Mouse (Mus musculus) limb, embryonic 13.5 days (tissue): ENCODE measurements around the gene Ier5l. TPM values are rescaled to one million over a fixed set of nuclear protein-coding genes. Genes with fewer than 3 reads are reported as not detected.
A peak's percentile ranks its signal among the peaks of the same experiment; 100 is the strongest.

Experiments
- ATAC-seq: fragments of 200-750 bp; cut with Nextera tagmentation; 2 replicates; pipeline ENCODE4 v1.8.0; 2017; ENCODE audit warnings: low read depth, moderate number of reproducible peaks, moderate TSS enrichment; ENCODE audit not compliant: low FRiP score
- H3K27ac ChIP-seq: fragments of 300-500 bp; sonication (generic); 2 replicates; pipeline ENCODE4 v1.5.1; 2015; ENCODE audit warnings: inconsistent platforms, mild to moderate bottlenecking, moderate library complexity
- H3K27me3 ChIP-seq: fragments of 300-500 bp; sonication (generic); 2 replicates; pipeline ENCODE4 v1.6.1; 2015; ENCODE audit warnings: mild to moderate bottlenecking, inconsistent platforms
- H3K36me3 ChIP-seq: fragments of 300-500 bp; sonication (generic); 2 replicates; pipeline ENCODE4 v1.6.1; 2015; ENCODE audit warnings: inconsistent platforms, mild to moderate bottlenecking, moderate library complexity
- H3K4me1 ChIP-seq: fragments of 300-500 bp; sonication (generic); 2 replicates; pipeline ENCODE4 v1.6.1; 2015; ENCODE audit warnings: inconsistent platforms
- H3K4me2 ChIP-seq: fragments of 300-500 bp; sonication (generic); replicated peaks from 2 replicates; pipeline ENCODE4 v1.6.1; 2015; ENCODE audit warnings: inconsistent platforms, mild to moderate bottlenecking, moderate library complexity
- H3K4me3 ChIP-seq: fragments of 300-500 bp; sonication (generic); 2 replicates; pipeline ENCODE4 v1.5.1; 2015; ENCODE audit warnings: moderate library complexity, mild to moderate bottlenecking, inconsistent platforms
- H3K9ac ChIP-seq: fragments of 300-500 bp; sonication (generic); 2 replicates; pipeline ENCODE4 v1.6.1; 2015; ENCODE audit warnings: mild to moderate bottlenecking, inconsistent platforms
- H3K9me3 ChIP-seq: fragments of 300-500 bp; sonication (generic); 2 replicates; pipeline ENCODE4 v1.6.1; 2016; ENCODE audit warnings: inconsistent platforms
- WGBS: fragments of 180-500 bp; shearing (Covaris S2); methylation state at CpG from one replicate; pipeline ENCODE4 v1.1.7; 2015; 5-methylcytosine and 5-hydroxymethylcytosine counted together
- polyA plus RNA-seq: library from polyadenylated mRNA; unstranded; fragments of >200 nt; fragmentation: Nextera tagmentation; extraction: Ambion mirVana; gene quantifications from 2 replicates; pipeline ENCODE4 v1.2.1, GENCODE M21; 2015

Gene Ier5l
- polyA plus RNA-seq, 1 experiment from 2014 or later = 2.9 TPM

DNA sequence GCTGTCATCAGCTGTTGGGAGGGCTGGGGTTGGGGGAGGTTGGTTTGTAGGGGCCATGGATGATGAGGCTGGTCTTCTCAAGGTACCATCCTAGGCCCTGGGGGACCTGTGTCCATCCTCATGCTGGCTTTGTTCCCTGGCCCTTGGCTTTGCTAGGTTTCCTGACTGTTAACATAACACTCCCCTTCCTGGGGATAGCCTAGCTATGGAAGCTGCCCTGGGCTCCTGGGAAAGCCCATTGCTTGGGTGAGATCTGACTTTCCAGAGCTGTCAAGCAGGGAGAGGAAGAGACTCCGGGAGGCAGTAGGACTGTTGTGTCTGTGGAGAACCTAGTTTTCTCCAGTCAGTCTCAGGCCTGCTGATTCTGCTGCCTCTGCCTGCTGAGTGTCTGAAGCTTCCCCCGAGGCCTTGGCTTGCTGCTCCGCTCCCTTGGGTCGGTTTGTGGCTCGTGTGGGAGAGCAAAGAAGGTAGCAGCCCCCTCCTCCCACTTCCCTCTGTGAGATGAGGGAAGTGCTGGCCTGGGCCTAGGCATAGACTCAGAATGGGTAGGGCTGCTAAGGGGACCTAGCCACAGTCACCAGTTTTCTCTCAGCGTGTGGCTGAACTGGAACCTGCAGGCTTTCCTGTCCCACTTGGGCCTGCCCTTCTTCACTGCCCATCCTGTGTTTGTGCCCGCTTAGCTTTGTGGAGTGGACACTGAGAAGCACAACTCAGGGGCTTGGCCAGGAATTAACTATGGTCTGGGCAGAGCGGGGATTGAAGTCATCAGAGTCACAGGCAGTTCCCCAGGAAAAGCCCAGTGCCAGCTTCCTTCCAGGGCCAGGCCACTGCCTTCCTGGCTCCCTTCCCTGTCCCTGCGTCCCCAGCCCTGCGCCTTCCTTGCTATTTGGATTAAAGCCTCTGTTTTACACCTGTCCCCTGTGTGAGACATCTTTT lies 26.9 kb downstream of the Ier5l start:
- Histone ChIP-seq H3K4me3 (no peak overlapping the region), H3K27me3 (no peaks in the 10 kb centered on the region), H3K9ac (no peak overlapping the region), H3K4me1 (peaks cover 47% of the 10 kb centered on the region), H3K27ac (0 out of 2 replicates have a peak overlapping the region, but pooled peaks have one; percentile 15), H3K4me2 (no peak overlapping the region), H3K9me3 (peaks cover 7% of the 10 kb centered on the region), H3K36me3 (peaks cover 80% of the 10 kb centered on the region)
- no peak for ATAC-seq
- WGBS = 80% methylated on average over 10 of the region's 10 CpGs

DNA sequence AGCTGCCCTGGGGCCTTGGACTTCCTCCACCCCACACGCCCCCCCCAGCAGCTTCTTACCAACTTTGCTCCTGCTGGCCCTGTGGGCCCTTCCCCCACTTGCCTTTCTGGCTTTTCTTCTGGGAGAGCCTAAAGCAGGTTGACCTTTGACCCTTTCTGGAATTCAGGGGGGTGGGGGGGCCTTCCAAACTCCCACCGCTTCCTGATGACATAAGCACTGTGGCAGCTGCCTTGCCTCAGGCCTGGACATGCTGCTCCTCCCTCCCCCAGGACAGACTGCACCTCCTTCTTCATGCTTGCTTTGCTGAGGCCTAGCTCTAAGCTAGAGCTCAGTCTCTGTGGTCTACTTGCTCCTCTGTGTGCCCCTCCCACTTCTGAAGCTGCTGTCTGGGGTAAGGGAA lies 28.7 kb downstream of the Ier5l start:
- Histone ChIP-seq H3K4me2 (peak overlapping the region; percentile 4; the same call in 1 of the 2 replicates), H3K9me3 (peaks cover 4% of the 10 kb centered on the region), H3K27ac (peak overlapping the region; percentile 72), H3K4me3 (no peak overlapping the region), H3K4me1 (peaks cover 61% of the 10 kb centered on the region), H3K27me3 (no peaks in the 10 kb centered on the region), H3K36me3 (peaks cover 71% of the 10 kb centered on the region), H3K9ac (peak overlapping the region; percentile 54)
- ATAC-seq = no peak
- WGBS = 25% methylated on average over 2 of the region's 2 CpGs

DNA sequence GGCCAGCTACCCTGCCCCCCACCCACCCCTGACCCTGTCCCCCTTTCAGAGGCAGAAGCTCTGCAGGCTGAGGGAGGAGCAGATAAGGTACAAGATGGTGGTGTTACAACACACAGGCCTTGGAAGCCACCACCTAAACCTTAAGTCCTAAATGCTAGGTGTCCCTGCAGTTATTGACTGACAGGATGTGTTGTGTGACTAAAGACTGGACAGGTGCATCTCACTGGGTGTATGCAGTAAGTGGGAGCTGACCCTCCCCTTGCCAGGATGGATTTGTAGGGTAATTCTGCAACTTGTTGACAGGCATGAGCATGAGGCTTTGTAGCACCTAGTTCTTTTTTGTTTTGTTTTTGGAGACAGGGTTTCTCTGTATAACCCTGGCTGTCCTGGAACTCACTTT lies 29.6 kb downstream of the Ier5l start:
- H3K4me2 ChIP-seq = no peak overlapping the region
- H3K4me3 ChIP-seq = no peak overlapping the region
- peaks cover 69% of the 10 kb centered on the region for H3K4me1 ChIP-seq
- no peak overlapping the region for H3K9ac ChIP-seq
- H3K27ac ChIP-seq = peak overlapping the region; percentile 99; the same call in 1 of the 2 replicates
- H3K36me3 ChIP-seq = peaks cover 70% of the 10 kb centered on the region
- no peak for ATAC-seq
- H3K9me3 ChIP-seq = no peaks in the 10 kb centered on the region; the same call in 1 of the 2 replicates
- H3K27me3 ChIP-seq = no peaks in the 10 kb centered on the region

DNA sequence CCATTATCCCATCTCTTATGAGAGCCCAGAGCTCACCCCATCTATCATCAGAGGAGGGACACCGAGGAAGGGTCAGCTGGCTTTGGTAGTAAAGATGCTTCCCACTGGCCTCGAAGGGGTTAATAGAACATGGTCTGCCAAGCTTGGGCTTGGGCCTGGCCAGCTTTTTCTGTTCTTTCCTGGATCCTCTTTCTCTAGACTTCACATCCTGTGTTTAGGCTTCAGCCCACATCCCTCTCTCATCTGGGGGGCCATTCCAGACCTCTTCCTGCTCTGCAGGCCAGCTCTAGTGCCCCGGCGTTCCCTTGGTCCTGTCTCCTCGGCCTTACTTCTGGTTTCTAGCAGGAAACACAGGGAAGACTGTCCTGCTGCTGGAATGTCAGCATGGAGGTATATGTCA lies 30.0 kb downstream of the Ier5l start:
- Histone ChIP-seq H3K9me3 (no peaks in the 10 kb centered on the region; the same call in 1 of the 2 replicates), H3K4me1 (peaks cover 74% of the 10 kb centered on the region), H3K36me3 (peaks cover 70% of the 10 kb centered on the region), H3K4me3 (no peak overlapping the region), H3K27me3 (no peaks in the 10 kb centered on the region), H3K27ac (peak overlapping the region; percentile 99), H3K9ac (0 out of 2 replicates have a peak overlapping the region, but pooled peaks have one; percentile 1), H3K4me2 (no peak overlapping the region)
- 75% methylated on average over 5 of the region's 5 CpGs for WGBS
- no peak for ATAC-seq

DNA sequence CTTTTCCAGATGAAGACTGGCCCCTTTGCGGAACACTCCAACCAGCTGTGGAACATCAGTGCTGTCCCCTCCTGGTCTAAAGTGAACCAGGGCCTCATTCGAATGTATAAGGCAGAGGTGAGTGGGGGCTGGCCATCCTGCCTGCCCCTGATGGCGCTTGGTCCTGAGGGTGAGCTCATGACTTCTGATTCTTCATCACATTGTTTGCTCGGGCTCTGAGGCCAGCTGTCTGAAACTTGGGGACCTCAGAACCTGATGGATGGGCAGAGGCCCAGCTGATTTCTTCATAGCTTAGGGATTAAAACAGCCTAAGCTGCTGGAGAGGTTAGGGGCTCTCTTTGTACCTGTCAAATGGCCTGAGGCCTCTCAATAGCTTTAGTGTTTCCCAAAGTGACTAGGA lies 30.7 kb downstream of the Ier5l start:
- H3K9me3 ChIP-seq = no peaks in the 10 kb centered on the region
- H3K27ac ChIP-seq = peak overlapping the region; percentile 99
- peak overlapping the region; percentile 61 for H3K4me2 ChIP-seq
- no peaks in the 10 kb centered on the region for H3K27me3 ChIP-seq
- peaks cover 74% of the 10 kb centered on the region for H3K4me1 ChIP-seq
- H3K9ac ChIP-seq = peak overlapping the region; percentile 65
- 67% methylated on average over 4 of the region's 4 CpGs for WGBS
- H3K4me3 ChIP-seq = no peak overlapping the region
- peaks cover 72% of the 10 kb centered on the region for H3K36me3 ChIP-seq
- no peak for ATAC-seq

DNA sequence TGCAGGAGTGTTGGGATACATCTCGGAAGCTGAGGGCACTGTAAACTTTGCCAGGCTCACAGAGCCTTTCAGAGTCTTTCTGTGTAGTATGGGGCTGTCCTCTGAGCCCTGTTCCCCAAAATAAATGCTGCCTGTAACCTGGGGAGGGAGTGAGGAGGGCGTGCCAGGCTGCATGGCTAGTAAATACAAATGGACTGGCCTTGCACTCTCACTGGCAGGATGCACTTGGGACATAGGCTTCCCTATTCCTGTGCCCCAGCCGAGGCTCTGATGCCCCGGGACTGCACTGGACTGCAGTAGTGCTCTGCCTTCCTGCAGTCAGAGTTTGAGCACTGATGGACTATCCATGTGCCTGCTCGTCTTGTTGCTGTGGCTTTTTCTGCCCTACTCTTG lies 31.5 kb downstream of the Ier5l start:
- H3K27ac ChIP-seq = peak overlapping the region; percentile 99
- H3K36me3 ChIP-seq = peaks cover 72% of the 10 kb centered on the region
- peak overlapping the region; percentile 65 for H3K9ac ChIP-seq
- no peaks in the 10 kb centered on the region for H3K27me3 ChIP-seq
- ATAC-seq = no peak
- H3K4me1 ChIP-seq = peaks cover 74% of the 10 kb centered on the region
- peak overlapping the region; percentile 32 for H3K4me3 ChIP-seq
- peak overlapping the region; percentile 61 for H3K4me2 ChIP-seq
- no peaks in the 10 kb centered on the region for H3K9me3 ChIP-seq
- 39% methylated on average over 5 of the region's 5 CpGs for WGBS

DNA sequence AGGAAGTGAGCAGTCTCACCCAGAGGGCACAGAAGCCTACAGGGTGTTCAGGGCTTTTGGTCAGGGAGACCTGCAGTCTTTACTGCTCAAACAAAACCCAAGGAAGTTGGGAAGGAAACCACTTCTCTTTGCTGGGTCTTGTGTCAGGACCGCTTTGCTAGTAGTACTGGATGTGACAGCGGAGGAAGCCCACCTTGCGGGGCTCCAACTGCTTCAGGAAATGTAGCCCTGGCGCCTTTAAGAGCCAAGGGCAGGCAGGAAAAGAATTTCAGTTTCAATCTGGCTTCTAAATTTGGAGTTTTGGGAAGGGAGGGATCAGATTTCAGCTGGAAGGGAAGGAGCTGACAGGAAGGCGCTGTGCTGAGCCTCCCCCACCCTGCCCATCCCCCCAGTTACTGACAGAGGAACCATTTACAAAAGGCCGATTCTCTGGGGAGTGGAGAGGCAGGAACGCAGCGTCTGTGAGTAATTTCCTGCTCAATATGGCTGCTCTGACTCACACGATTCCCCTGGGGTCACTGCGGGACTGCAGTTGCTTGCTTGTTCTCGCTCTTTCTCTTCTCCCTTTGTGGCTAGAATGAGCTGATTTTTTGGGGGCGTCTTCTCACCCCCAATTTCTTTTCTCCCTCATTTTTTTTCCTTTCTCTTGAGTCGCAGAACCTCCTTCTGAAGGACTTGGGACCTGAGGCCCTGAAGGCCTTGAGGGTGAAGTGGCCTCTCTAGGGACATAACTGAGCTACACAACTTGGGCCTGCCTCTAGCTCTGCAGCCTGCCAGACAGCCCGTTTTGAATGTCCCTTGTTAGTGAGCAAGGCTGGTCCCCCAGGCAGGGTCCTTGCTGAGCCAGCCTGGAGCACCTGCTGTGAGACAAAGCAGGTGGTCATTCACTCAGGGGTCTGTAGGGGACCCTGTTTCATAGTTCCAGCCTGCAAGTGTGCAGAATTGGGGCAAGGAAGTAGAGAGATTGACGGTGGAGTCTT lies 32.2 kb downstream of the Ier5l start:
- Histone ChIP-seq H3K9me3 (no peaks in the 10 kb centered on the region), H3K9ac (peak overlapping the region; percentile 65), H3K27me3 (no peaks in the 10 kb centered on the region), H3K27ac (peak overlapping the region; percentile 99), H3K4me3 (peak overlapping the region; percentile 32), H3K4me2 (peak overlapping the region; percentile 61), H3K4me1 (peaks cover 74% of the 10 kb centered on the region), H3K36me3 (peaks cover 70% of the 10 kb centered on the region)
- ATAC-seq = peak; percentile 79
- 1% methylated on average over 15 of the region's 15 CpGs for WGBS

DNA sequence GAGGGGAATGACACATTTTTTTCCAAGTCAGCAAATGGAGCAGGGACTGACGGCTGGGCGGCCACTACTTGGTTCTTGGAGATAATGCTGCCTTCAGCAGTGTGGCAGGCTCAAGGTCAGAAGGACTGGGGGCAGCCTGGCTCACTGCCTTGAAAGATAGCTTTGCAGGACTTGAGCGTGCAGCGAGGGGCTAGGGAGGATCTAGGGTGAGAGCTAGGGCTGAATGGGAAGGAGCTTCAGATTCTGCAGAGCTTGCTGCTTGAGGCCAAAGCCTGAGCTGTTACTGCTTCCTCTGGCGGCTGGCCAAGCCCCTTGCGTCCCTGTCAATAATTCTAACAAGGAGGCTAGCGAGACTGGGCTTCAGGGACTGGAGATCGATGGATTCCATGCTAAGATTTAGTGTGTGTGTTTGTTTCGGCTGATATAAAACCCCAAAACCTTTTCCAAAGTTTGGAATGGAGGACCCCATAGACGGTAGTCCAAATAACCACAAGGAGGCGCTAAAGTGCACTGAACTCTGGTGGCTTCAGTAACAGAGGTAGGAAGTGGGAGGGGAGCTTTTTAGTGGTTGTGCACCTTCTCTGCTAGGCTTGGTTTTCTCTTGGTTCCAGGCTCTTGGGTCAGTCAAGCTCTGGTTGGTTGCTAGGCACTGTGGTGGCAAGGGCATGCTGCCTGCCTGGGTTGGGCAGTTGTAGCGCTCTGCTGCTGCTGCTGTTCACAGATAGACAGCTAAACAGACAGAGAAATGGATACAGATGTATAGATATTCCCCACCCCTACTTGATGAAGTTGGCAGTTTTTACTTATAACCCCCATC lies 33.1 kb downstream of the Ier5l start:
- peak overlapping the region; percentile 16 for H3K4me3 ChIP-seq
- H3K27ac ChIP-seq = peak overlapping the region; percentile 99
- no peaks in the 10 kb centered on the region for H3K27me3 ChIP-seq
- peaks cover 65% of the 10 kb centered on the region for H3K36me3 ChIP-seq
- WGBS = 10% methylated on average over 12 of the region's 12 CpGs
- peak overlapping the region; percentile 58 for H3K9ac ChIP-seq
- H3K9me3 ChIP-seq = no peaks in the 10 kb centered on the region
- H3K4me1 ChIP-seq = peaks cover 67% of the 10 kb centered on the region
- ATAC-seq = peak; percentile 55
- peak overlapping the region; percentile 61 for H3K4me2 ChIP-seq

DNA sequence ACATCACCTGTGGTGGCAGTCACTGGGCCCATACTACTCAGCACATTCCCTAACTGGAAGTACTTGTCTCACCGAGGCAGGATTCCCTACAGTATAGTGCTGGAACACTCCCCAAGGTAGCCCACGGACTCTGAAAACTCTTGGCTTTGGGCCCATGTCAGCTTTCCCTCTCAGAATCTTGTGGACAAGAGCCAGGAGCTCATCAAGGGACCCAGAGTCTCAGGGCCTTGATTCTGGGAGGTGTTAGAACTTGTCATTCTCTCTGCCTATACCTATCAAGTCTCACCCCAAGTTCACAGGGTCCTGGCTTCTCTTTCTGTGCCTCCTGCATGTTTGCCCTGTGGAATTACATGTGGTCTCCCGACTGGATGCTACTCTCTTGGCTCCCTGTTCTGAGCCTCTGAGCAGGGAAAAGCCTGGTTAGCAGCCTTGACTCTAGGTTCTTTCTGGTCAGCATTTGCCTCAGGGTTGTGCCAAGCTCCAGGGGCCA lies 33.8 kb downstream of the Ier5l start:
- Histone ChIP-seq H3K4me3 (no peak overlapping the region), H3K4me2 (peak overlapping the region; percentile 61), H3K36me3 (peaks cover 62% of the 10 kb centered on the region), H3K4me1 (peaks cover 60% of the 10 kb centered on the region), H3K9me3 (no peaks in the 10 kb centered on the region), H3K27ac (peak overlapping the region; percentile 99), H3K9ac (peak overlapping the region; percentile 48), H3K27me3 (no peaks in the 10 kb centered on the region)
- ATAC-seq = no peak
- WGBS = 41% methylated on average over 3 of the region's 3 CpGs

DNA sequence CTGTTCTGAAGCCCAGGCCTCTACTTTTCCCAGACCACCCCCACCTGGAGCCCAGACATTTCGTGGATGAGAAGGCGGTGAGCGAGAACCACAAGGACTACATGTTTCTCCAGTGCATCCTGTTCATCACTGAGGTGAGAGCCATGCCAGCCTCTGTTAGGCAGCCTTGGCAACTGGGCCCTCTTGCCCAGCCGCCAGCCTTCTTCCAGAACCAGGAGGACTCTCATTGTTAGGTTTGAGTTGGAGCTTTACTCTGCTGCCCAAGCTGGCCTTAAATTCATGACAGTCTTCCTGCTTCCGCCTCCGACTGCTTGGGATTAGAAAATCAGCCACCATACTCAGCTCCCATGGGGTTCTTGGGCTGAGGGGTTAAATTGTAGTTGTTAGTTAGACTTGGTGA lies 34.4 kb downstream of the Ier5l start:
- Histone ChIP-seq H3K4me2 (no peak overlapping the region), H3K9me3 (no peaks in the 10 kb centered on the region), H3K4me1 (peaks cover 54% of the 10 kb centered on the region), H3K36me3 (peaks cover 61% of the 10 kb centered on the region), H3K9ac (peak overlapping the region; percentile 48), H3K4me3 (no peak overlapping the region), H3K27me3 (no peaks in the 10 kb centered on the region), H3K27ac (peak overlapping the region; percentile 99)
- WGBS = 87% methylated on average over 6 of the region's 6 CpGs
- no peak for ATAC-seq

- no peak for ATAC-seq
- Histone ChIP-seq H3K27me3 (no peaks in the 10 kb centered on the region), H3K4me1 (peaks cover 35% of the 10 kb centered on the region), H3K4me2 (no peak overlapping the region), H3K4me3 (no peak overlapping the region), H3K27ac (no peak overlapping the region), H3K9me3 (no peaks in the 10 kb centered on the region), H3K36me3 (peaks cover 62% of the 10 kb centered on the region), H3K9ac (no peak overlapping the region)
- WGBS = 94% methylated on average over 4 of the region's 4 CpGs
These were observed 36.2 kb downstream of the Ier5l start for GRCm38 (mm10) chr2:30437791-30438190.
